Mouse (Mus musculus) CH12.LX (cell line): ENCODE measurements around the gene Emp1. TPM values are rescaled to one million over a fixed set of nuclear protein-coding genes. Genes with fewer than 3 reads are reported as not detected.
A peak's percentile ranks its signal among the peaks of the same experiment; 100 is the strongest.

Source experiments
- DNase-seq: peaks from one replicate; pipeline ENCODE4 v3.0.0-alpha.2; 2013; ENCODE audit errors: extremely low read depth
- H3K27ac ChIP-seq: 2 replicates; pipeline ENCODE4 v1.5.1; 2012; ENCODE audit warnings: low read depth, mild to moderate bottlenecking, control low read depth, moderate library complexity; ENCODE audit not compliant: insufficient read depth
- H3K27me3 ChIP-seq: replicated peaks from 2 replicates; pipeline ENCODE3; 2012; ENCODE audit warnings: inconsistent platforms
- H3K36me3 ChIP-seq, 2 experiments: replicated peaks in 1 of 2; 2 replicates each; pipeline versions ENCODE3 to v1.6.1; 2012; ENCODE audit warnings: inconsistent platforms in 1 of 2, low read length in 1 of 2, mild to moderate bottlenecking in 1 of 2, mixed read lengths in 1 of 2, moderate library complexity in 1 of 2; ENCODE audit not compliant: control insufficient read depth in 1 of 2, insufficient read depth in 1 of 2
- H3K4me1 ChIP-seq, 2 experiments: 2 replicates each; pipeline ENCODE4 v1.6.1; 2012; ENCODE audit warnings: inconsistent platforms in 1 of 2, moderate library complexity in 1 of 2; ENCODE audit not compliant: insufficient read depth in 2 of 2, control insufficient read depth in 1 of 2
- H3K4me2 ChIP-seq: 2 replicates; pipeline ENCODE4 v1.6.1; 2012; ENCODE audit warnings: low read depth, mild to moderate bottlenecking, control low read depth; ENCODE audit not compliant: poor library complexity, insufficient read depth, severe bottlenecking
- H3K4me3 ChIP-seq, 3 experiments: fragments of 150-350 bp in 1 of 3; sonication (generic) in 1 of 3; replicated peaks in 1 of 3; 2 replicates each; pipeline versions ENCODE3 to v1.5.1; 2011 to 2012; ENCODE audit warnings: low read depth in 2 of 3, low read length in 2 of 3, mild to moderate bottlenecking in 2 of 3, moderate library complexity in 2 of 3, control low read depth in 1 of 3, improper control_type of control experiment in 1 of 3, inconsistent platforms in 1 of 3, mixed read lengths in 1 of 3; ENCODE audit not compliant: poor library complexity in 1 of 3
- H3K79me2 ChIP-seq: replicated peaks from 2 replicates; pipeline ENCODE4 v1.6.1; 2012; ENCODE audit warnings: mild to moderate bottlenecking, moderate library complexity; ENCODE audit not compliant: control insufficient read depth, poor library complexity, insufficient read depth, severe bottlenecking; ENCODE audit errors: extremely low read depth
- H3K9ac ChIP-seq: 2 replicates; pipeline ENCODE4 v1.6.1; 2012; ENCODE audit warnings: low read depth, mild to moderate bottlenecking, control low read depth, moderate library complexity; ENCODE audit not compliant: insufficient read depth
- H3K9me3 ChIP-seq: replicated peaks from 2 replicates; pipeline ENCODE3; 2012; ENCODE audit warnings: low read length, inconsistent platforms, mixed read lengths
- BHLHE40 ChIP-seq: IDR thresholded peaks from 2 replicates; pipeline ENCODE4 v1.6.1; 2011; ENCODE audit warnings: mild to moderate bottlenecking, low read depth, low read length, improper control_type of control experiment
- CHD1 ChIP-seq: IDR thresholded peaks from 2 replicates; pipeline ENCODE4 v1.6.1; 2012; ENCODE audit warnings: low read depth, low read length, improper control_type of control experiment, inconsistent platforms
- CHD2 ChIP-seq: IDR thresholded peaks from 2 replicates; pipeline ENCODE4 v1.6.1; 2011; ENCODE audit warnings: low read length, improper control_type of control experiment
- ETS1 ChIP-seq: conservative IDR thresholded peaks from 2 replicates; pipeline ENCODE4 v1.6.1; 2012; ENCODE audit warnings: low read depth, mild to moderate bottlenecking, inconsistent platforms, low read length, improper control_type of control experiment, moderate library complexity
- JUND ChIP-seq: conservative IDR thresholded peaks from 2 replicates; pipeline ENCODE4 v1.6.1; 2011; ENCODE audit warnings: low read depth, low read length, improper control_type of control experiment
- KAT2A ChIP-seq: IDR thresholded peaks from 2 replicates; pipeline ENCODE4 v1.6.1; 2012; ENCODE audit warnings: low read length, improper control_type of control experiment, inconsistent platforms; ENCODE audit not compliant: insufficient replicate concordance
- MAX ChIP-seq: IDR thresholded peaks from 2 replicates; pipeline ENCODE4 v1.6.1; 2011; ENCODE audit warnings: low read length, improper control_type of control experiment
- MEF2A ChIP-seq: IDR thresholded peaks from 2 replicates; pipeline ENCODE4 v1.6.1; 2014; ENCODE audit warnings: low read depth, mild to moderate bottlenecking, inconsistent platforms, low read length, improper control_type of control experiment, borderline replicate concordance
- MXI1 ChIP-seq: IDR thresholded peaks from 2 replicates; pipeline ENCODE4 v1.6.1; 2011; ENCODE audit warnings: mild to moderate bottlenecking, low read depth, low read length, improper control_type of control experiment
- NELFE ChIP-seq: IDR thresholded peaks from 2 replicates; pipeline ENCODE4 v1.6.1; 2011; ENCODE audit warnings: low read depth, low read length, improper control_type of control experiment
- PAX5 ChIP-seq: IDR thresholded peaks from 2 replicates; pipeline ENCODE4 v1.6.1; 2012; ENCODE audit warnings: low read length, inconsistent platforms, mixed read lengths
- POLR2AphosphoS2 ChIP-seq: IDR thresholded peaks from 2 replicates; pipeline ENCODE4 v1.6.1; 2011; ENCODE audit warnings: low read depth, low read length, improper control_type of control experiment
- RAD21 ChIP-seq: IDR thresholded peaks from 2 replicates; pipeline ENCODE4 v1.6.1; 2011; ENCODE audit warnings: low read depth, mild to moderate bottlenecking, low read length, improper control_type of control experiment, moderate library complexity
- RCOR1 ChIP-seq: conservative IDR thresholded peaks from 2 replicates; pipeline ENCODE4 v1.6.1; 2012; ENCODE audit warnings: low read depth, mild to moderate bottlenecking, inconsistent platforms, low read length, improper control_type of control experiment
- SMC3 ChIP-seq: IDR thresholded peaks from 2 replicates; pipeline ENCODE4 v1.6.1; 2011; ENCODE audit warnings: low read depth, low read length, improper control_type of control experiment
- TCF12 ChIP-seq: IDR thresholded peaks from 2 replicates; pipeline ENCODE4 v1.6.1; 2014; ENCODE audit warnings: low read depth, mild to moderate bottlenecking, inconsistent platforms, low read length, improper control_type of control experiment
- UBTF ChIP-seq: IDR thresholded peaks from 2 replicates; pipeline ENCODE4 v1.6.1; 2012; ENCODE audit warnings: low read depth, mild to moderate bottlenecking, inconsistent platforms, low read length, improper control_type of control experiment, moderate library complexity
- USF1 ChIP-seq: IDR thresholded peaks from 2 replicates; pipeline ENCODE4 v1.6.1; 2014; ENCODE audit warnings: low read depth, mild to moderate bottlenecking, inconsistent platforms, low read length, improper control_type of control experiment
- ZC3H11A ChIP-seq: IDR thresholded peaks from 2 replicates; pipeline ENCODE4 v1.6.1; 2012; ENCODE audit warnings: low read depth, mild to moderate bottlenecking, inconsistent platforms, low read length, improper control_type of control experiment
- ZKSCAN1 ChIP-seq: IDR thresholded peaks from 2 replicates; pipeline ENCODE4 v1.6.1; 2012; ENCODE audit warnings: low read depth, inconsistent platforms, low read length, improper control_type of control experiment, borderline replicate concordance
- ZMIZ1 ChIP-seq: IDR thresholded peaks from 2 replicates; pipeline ENCODE4 v1.6.1; 2012; ENCODE audit warnings: low read depth, mild to moderate bottlenecking, inconsistent platforms, low read length, improper control_type of control experiment
- ZNF384 ChIP-seq: IDR thresholded peaks from 2 replicates; pipeline ENCODE4 v1.6.1; 2012; ENCODE audit warnings: low read depth, low read length, improper control_type of control experiment, inconsistent platforms
- dilution Hi-C: fragments of 300-500 bp; cut with MboI; formaldehyde crosslinking; loops from 2 replicates; pipeline ENCODE4 v1.14.3; 2020; ENCODE audit warnings: low sequenced_read_pairs; ENCODE audit not compliant: extremely low pct_unique_long_range_greater_than_20kb, extremely low pct_ligation_motif_present
- in situ Hi-C: fragments of 300-500 bp; cut with MboI; formaldehyde crosslinking; loops from 3 replicates; pipeline ENCODE4 v1.14.3; 2019; ENCODE audit warnings: low sequenced_read_pairs, low pct_ligation_motif_present, low pct_unique_long_range_greater_than_20kb, mixed read lengths
- polyA plus RNA-seq: library from polyadenylated mRNA; unstranded; fragments of >175 nt; gene quantifications from 2 replicates; pipeline ENCODE4 v1.2.1, GENCODE M21; 2012; ENCODE audit warnings: low read depth; ENCODE audit not compliant: insufficient read length
- total RNA-seq, 2 experiments: library from RNA; depleted of rRNA; stranded (reverse); fragments of 300-350 nt in 1 of 2; fragments of >200 nt in 1 of 2; gene quantifications; 2 replicates each; pipeline ENCODE4 v1.2.3; 2012 to 2014

The Emp1 gene
- total and polyA plus RNA-seq, 3 experiments, result 1.9 to 11.3 (median 7.0) TPM

DNA sequence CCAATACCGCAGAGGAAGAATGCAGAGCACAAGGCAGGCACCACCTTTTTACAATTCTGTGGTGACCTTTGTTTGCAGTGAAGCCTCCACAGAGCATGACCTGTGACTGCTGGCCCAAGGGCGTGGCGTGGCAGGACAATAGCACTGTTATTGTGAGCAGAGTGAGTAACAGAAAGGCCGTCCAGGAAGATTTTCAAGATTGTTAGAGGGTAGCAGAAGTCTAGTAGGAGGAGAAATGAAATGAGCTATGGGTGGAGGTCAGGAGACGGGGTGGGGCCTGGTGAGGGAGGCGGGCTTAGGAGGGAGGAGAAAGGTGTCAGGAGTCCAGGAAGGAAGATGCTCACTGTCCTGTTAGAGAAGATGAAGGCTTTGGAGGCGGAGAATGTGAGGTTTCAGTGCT is 39.6 kb upstream of the Emp1 start:
- no peak for TF ChIP-seq UBTF
- TF ChIP-seq TCF12, result no peak
- TF ChIP-seq ETS1, result no peak
- no peak for TF ChIP-seq JUND
- TF ChIP-seq, all 38 proteins: peak for 0
- Histone ChIP-seq H3K4me3 (peak overlapping the region in 1 of 3 experiments; percentile 42), H3K79me2 (no peaks in the 10 kb centered on the region), H3K9ac (no peak overlapping the region), H3K27ac (no peak overlapping the region), H3K4me1 (peaks cover 0 to 32% of the 10 kb centered on the region in 2 experiments; a peak in 2 of 4 replicates), H3K27me3 (no peaks in the 10 kb centered on the region), H3K4me2 (peak overlapping the region; percentile 26; the same call in 1 of the 2 replicates), H3K9me3 (no peaks in the 10 kb centered on the region), H3K36me3 (no peaks in the 10 kb centered on the region)
- peak; percentile 11 for DNase-seq
- dilution Hi-C loops (no loop called here), in situ Hi-C loops (no loop called here)

GRCm38 (mm10) chr6:135323311-135323982 is 38.9 kb upstream of the Emp1 start:
- in situ Hi-C loops, result no loop called here
- Histone ChIP-seq H3K4me3 (peak overlapping the region in 1 of 3 experiments; percentile 42), H3K4me1 (peaks cover 0 to 32% of the 10 kb centered on the region in 2 experiments; a peak in 2 of 4 replicates), H3K27me3 (no peaks in the 10 kb centered on the region), H3K9me3 (no peaks in the 10 kb centered on the region), H3K36me3 (no peaks in the 10 kb centered on the region), H3K27ac (no peak overlapping the region), H3K4me2 (peak overlapping the region; percentile 26), H3K79me2 (no peaks in the 10 kb centered on the region), H3K9ac (no peak overlapping the region)
- peak; percentile 64 for DNase-seq
- dilution Hi-C loops, result no loop called here
- TF ChIP-seq POLR2AphosphoS2 (no peak), KAT2A (no peak), CHD1 (no peak), ZKSCAN1 (no peak), BHLHE40 (peak; percentile 54), ZMIZ1 (no peak), CHD2 (no peak), PAX5 (no peak), RAD21 (no peak), ETS1 (peak; percentile 57), USF1 (no peak), MXI1 (no peak), ZNF384 (peak; percentile 38; the same call in 1 of the 2 replicates), MAX (no peak), MEF2A (no peak), SMC3 (no peak), NELFE (no peak), RCOR1 (no peak), ZC3H11A (no peak), TCF12 (no peak)
